Mouse (Mus musculus): ENCODE results near the gene Cox14. TPM values are rescaled to one million over a fixed set of nuclear protein-coding genes. Genes with fewer than 3 reads are reported as not detected.
"Not testable (repeated sequence)": the region's sequence is repeated elsewhere in the genome, so short reads cannot be mapped to it uniquely, and the experiment has no call there.

Cox14 gene
- total RNA-seq, 2 experiments from 2014 or later: 126 to 128 TPM

- intact Hi-C loops (cut with DNase I): loop anchor here (5.0 to 10.0 kb wide), 3 partner anchors 134 to 276 kb away; no protein-coding TSS in a partner anchor
Measured at GRCm38 (mm10) chr15:99771004-99771500, 45.6 kb downstream of the Cox14 start.

GRCm38 (mm10) chr15:99771601-99772276 is 46.3 kb downstream of the Cox14 start:
- DNase-seq (ENCODE audit: low spot score in 2 of 2): peak; percentile 56 to 64
- intact Hi-C loops (cut with DNase I): loop anchor here (2.0 to 10.0 kb wide), 4 partner anchors 47 to 277 kb away; partner anchors contain the start of gene Cox14

More at GRCm38 (mm10) chr15:99771004-99771500, 45.6 kb downstream of the Cox14 start:
- no peak for DNase-seq (ENCODE audit: low spot score in 2 of 2)

- intact Hi-C loops (cut with DNase I): loop anchor here (2.0 to 10.0 kb wide), 4 partner anchors 48 to 278 kb away; partner anchors contain the start of gene Cox14
- peak; percentile 86 to 87 for DNase-seq (ENCODE audit: low spot score in 2 of 2)
Measured at GRCm38 (mm10) chr15:99772277-99772880, 47.0 kb downstream of the Cox14 start.

GRCm38 (mm10) chr15:99772881-99772924 is 47.3 kb downstream of the Cox14 start, which contains the start of gene Cers5:
Gene Cers5, minus strand, starts transcription at chr15:99772885.
- intact Hi-C loops (cut with DNase I): loop anchor here (2.0 to 10.0 kb wide), 4 partner anchors 48 to 278 kb away; partner anchors contain the start of gene Cox14
- not testable (repeated sequence) for DNase-seq (ENCODE audit: low spot score in 2 of 2)

- intact Hi-C loops (cut with DNase I): loop anchor here (2.0 to 10.0 kb wide), 4 partner anchors 48 to 278 kb away; partner anchors contain the start of gene Cox14
Measured at GRCm38 (mm10) chr15:99772925-99773324, 47.5 kb downstream of the Cox14 start.

More at GRCm38 (mm10) chr15:99772925-99773324, 47.5 kb downstream of the Cox14 start:
- DNase-seq (ENCODE audit: low spot score in 2 of 2): no peak

Other genes starting within 250 kb of the Cox14 start
- 100 to 1,000 TPM; 318 to 355 TPM for gene Faim2, start 197.5 kb upstream of the Cox14 start, total RNA-seq (2021)
- gene Aqp2, start 146.6 kb upstream of the Cox14 start, total RNA-seq (2021): not detected
- under 1 TPM; 0.50 to 0.76 TPM for gene Aqp5, start 134.8 kb upstream of the Cox14 start, total RNA-seq (2021)
- gene Aqp6, start 124.2 kb upstream of the Cox14 start, total RNA-seq (2021): under 1 TPM; 0.48 to 0.62 TPM
- 1 to 10 TPM; 6.8 to 9.2 TPM for gene Racgap1, start 74.0 kb upstream of the Cox14 start, total RNA-seq (2021)
- 10 to 100 TPM; 73.8 to 78.5 TPM for gene Asic1, start 55.2 kb upstream of the Cox14 start, total RNA-seq (2021)
- 100 to 1,000 TPM; 159 to 164 TPM for gene Smarcd1, start 23.5 kb upstream of the Cox14 start, total RNA-seq (2021)
- 1 to 10 TPM; 7.1 to 7.6 TPM for gene Gm17349, start 20.1 kb upstream of the Cox14 start, total RNA-seq (2021)
- gene Gpd1, start 8.1 kb upstream of the Cox14 start, total RNA-seq (2021): 10 to 100 TPM; 86.4 to 88.3 TPM
- gene Cers5, start 47.3 kb downstream of the Cox14 start, total RNA-seq (2021): 10 to 100 TPM; 38.8 to 39.6 TPM
- gene Lima1, start 149.8 kb downstream of the Cox14 start, total RNA-seq (2021): 1 to 10 TPM; 9.1 to 9.3 TPM
- under 1 TPM in 1 of 2 experiments, not detected in 1; 0.05 TPM for gene Fam186a, start 241.4 kb downstream of the Cox14 start, total RNA-seq (2021)
- gene Larp4, start 244.4 kb downstream of the Cox14 start, total RNA-seq (2021): 10 to 100 TPM; 47.0 to 47.3 TPM